Mouse (Mus musculus) heart, adult 11 months (tissue): ENCODE measurements around the gene Cryl1.
A peak's percentile ranks its signal among the peaks of the same experiment; 100 is the strongest.

Experiments
- DNase-seq: peaks from one replicate; pipeline ENCODE4 v3.0.0; 2022

Cryl1 gene

GRCm38 (mm10) chr14:57372348-57373102 lies 25.8 kb downstream of the Cryl1 start:
- DNase-seq, result no peak

GRCm38 (mm10) chr14:57367327-57367726 lies 31.0 kb downstream of the Cryl1 start:
- DNase-seq, result no peak

DNA sequence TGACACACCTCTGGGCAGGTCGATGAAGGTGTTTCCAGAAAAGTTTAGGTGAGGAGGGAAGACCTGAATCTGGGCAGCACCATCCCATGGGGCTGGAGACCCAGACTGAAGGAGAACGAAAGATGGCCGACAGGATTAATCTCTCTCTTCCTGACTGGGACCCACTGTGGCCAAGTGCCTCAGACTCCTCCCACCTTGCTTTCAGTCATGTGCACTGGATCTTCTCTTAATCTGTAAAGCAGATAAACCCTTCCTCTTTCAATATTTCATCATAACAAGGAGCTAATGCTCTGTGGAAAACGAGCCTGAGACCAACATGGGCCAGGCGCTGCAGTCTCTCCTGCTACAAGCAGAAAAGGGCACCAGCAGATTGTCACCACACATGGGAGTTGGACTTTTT lies 31.6 kb downstream of the Cryl1 start:
- DNase-seq, result no peak

DNA sequence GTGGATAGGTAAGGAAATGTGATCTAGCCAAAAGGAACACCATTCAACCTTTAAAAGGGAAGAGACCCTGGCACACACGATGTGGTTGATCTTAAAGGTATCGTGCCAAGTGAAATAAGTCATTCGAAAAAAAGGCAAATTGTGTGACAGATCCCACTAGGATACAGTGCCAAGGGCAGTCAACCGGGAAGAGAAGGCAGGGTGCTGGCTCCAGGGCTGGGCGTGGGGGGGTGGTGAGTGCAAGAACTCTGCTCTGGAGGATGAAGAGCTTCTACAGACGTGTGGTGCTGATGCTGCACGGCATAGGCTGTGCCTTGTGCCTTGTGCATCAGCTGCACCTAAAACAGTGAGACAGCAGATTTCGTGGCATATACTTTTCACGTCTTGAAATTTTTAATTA lies 33.0 kb downstream of the Cryl1 start:
- DNase-seq, result no peak

- no peak for DNase-seq
These were observed 34.5 kb downstream of the Cryl1 start for GRCm38 (mm10) chr14:57363833-57364232.

DNA sequence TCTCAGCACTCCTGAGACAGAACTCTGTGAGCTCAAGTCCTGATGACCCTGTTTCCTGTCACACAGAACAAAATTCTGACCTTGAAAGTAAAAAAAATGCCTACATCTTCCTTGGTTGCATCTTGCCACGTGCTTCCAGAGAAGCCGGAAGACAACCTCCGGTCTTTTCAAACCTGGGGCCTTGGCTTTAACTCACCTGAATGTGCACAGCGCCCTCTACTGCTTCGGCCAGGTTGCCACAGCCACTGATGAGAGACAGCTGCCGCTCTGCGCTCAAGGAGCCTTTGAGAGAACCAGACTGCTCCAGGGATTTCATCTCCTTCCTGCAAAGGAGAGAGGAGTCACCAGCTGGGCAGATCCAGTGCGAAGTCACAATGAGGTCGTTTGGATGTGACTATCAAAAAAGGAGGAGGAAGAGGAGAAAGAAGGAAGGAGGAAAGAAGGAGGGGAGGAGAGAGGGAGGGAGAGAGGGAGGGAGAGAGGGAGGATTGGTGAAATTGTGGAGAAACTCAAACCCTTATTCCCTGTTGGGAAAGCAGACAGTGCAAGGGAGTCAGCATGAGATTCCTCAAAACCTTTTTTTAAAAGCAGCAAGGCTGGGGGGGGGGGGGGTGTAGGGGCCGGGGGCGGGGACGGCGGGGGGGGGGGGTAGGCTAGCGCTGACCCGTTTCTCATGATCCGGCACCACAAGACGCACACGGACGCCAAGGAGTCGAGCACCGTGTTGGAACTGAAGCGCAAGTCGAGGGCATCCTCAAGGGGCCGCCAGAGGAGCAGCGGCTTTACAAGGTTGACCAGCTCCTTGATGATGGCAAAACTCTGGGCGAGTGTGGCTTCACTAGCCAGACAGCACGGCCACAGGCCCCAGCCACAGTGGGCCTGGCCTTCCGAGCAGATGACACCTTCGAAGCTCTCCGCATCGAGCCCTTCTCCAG lies 35.3 kb downstream of the Cryl1 start:
- DNase-seq, result peak; percentile 90

- DNase-seq, result no peak
These were observed 41.3 kb downstream of the Cryl1 start for GRCm38 (mm10) chr14:57357030-57357429.

GRCm38 (mm10) chr14:57351521-57352235 lies 46.7 kb downstream of the Cryl1 start:
- no peak for DNase-seq

DNA sequence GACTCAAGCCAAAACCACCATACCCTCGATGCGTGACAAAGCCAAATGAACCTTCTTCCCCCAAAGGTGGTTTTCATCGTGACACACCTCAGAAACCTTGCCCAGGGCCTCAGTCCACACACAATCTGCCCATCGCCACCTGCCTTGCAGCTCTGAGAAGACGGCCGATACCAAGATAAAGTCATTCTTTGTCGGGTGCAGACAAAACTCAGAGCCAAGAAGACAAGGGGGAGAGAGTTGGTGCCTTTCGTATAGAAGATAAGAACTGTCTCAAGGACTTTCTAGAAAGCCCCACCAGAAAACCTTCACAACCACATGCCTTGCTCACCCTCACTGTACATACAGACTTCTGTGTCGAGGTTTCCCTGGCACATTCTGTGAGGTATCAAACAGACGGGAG lies 48.4 kb downstream of the Cryl1 start:
- no peak for DNase-seq

- no peak for DNase-seq
These were observed 50.2 kb downstream of the Cryl1 start for GRCm38 (mm10) chr14:57348155-57348554.

GRCm38 (mm10) chr14:57346135-57346534 lies 52.2 kb downstream of the Cryl1 start:
- peak; percentile 24 for DNase-seq

- DNase-seq, result peak; percentile 93
These were observed 53.4 kb downstream of the Cryl1 start for GRCm38 (mm10) chr14:57344781-57345492.

GRCm38 (mm10) chr14:57343057-57343750 lies 55.1 kb downstream of the Cryl1 start:
- peak; percentile 71 for DNase-seq

GRCm38 (mm10) chr14:57342316-57343055 lies 55.8 kb downstream of the Cryl1 start:
- peak; percentile 53 for DNase-seq

- peak; percentile 67 for DNase-seq
These were observed 59.7 kb downstream of the Cryl1 start for GRCm38 (mm10) chr14:57338666-57339065.

DNA sequence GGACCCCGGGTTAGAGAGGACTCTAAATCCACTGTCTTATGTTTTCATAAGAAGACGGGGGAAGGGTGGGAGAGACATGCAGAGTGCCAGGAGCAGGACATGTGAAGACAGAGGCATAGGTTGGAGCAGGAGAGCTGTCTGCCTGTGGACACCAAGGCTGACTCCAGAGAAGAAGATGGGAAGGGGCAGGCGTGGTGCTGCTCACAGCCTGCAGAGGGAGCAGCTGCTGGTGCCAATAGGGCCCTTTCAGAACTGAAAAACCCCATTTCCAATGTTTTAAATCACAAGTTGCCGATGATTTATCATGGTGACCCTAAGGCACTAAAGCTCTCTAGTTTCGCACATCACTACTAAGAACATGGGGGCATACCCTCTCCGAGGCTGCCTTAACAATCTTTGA lies 63.5 kb downstream of the Cryl1 start:
- DNase-seq, result no peak

DNA sequence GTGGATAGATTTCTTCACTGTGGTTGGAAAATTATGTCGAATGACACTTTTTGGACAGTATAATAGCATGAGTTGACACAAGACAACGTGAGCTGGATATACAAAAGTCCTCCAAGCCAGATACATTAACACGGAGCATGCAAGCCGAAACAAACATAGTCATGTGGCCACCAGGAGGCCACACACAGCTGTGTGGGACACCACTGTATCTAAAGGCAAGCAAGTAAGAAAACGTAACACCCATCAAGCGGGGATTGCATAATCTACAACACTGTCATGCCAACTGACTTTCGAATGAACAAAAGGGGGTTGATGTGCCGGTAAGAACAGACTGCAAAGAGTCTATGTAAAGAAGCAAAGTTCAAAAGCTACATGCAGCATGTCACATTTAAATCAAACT lies 65.8 kb downstream of the Cryl1 start:
- no peak for DNase-seq

- DNase-seq, result no peak
These were observed 67.2 kb downstream of the Cryl1 start for GRCm38 (mm10) chr14:57331097-57331496.

DNA sequence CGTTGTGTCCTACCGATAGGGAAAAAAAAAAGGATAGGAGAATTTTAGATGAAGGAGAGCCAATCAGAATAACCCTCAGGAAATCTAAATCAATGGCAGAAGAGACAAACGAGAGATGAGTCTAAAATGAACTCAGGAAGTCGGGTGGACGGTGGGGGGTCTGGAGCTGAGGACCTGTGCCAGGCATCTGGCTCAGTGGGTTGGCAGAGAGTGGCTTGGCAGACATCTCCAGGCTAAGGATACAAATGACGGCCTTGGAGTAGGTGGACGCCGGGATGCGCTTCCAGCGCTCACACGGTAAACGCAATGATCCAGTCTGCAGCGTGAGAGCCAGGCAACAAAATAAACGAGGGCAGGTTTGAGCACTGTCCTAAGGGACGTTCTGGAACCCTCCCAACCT lies 68.7 kb downstream of the Cryl1 start:
- no peak for DNase-seq

DNA sequence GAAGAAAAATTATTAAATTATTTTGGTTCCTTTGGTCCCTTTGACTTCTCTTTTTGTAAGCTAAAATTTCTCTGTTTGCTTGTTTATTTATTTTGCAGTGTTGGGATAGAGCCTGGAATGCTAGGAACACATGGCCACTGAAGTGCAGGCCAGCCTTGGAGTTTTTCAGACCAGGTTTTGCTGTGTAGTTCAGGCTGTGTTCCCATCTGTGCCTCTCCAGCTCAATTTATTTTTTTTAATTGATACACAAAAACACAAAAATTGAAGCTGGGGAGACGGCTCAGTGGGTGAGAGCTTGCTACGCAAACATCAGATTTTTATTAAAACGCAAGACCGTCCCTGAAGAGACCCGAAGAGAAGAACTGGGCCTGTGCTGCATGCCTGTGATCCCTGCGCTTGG lies 71.6 kb downstream of the Cryl1 start:
- DNase-seq, result no peak

DNA sequence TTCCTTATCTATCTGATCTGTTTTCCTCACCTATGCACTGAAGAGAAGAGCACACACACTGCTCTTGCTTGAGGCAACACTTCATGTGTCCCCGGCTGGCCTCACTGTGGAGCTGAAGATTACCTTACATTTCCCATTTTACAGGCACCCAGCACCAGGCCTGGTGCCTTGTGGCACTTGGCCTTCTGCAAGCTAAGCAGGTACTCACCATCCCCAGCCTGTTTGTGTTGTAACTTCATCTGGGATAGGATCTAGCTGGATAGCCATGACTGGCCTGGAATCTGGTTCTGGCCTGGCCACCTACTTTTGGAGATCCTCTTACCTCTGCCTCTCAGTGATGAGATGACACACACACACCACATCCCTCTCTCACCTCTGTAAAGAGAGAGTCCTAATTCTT lies 79.5 kb downstream of the Cryl1 start:
- DNase-seq, result no peak
